Mouse (Mus musculus) stomach, embryonic 16.5 days (tissue): ENCODE results near the gene Smpd3. TPM values are rescaled to one million over a fixed set of nuclear protein-coding genes. Genes with fewer than 3 reads are reported as not detected.

Experiments used
- ATAC-seq: fragments of 200-750 bp; cut with Nextera tagmentation; 2 replicates; pipeline ENCODE4 v1.8.0; 2017; ENCODE audit warnings: moderate number of reproducible peaks, moderate TSS enrichment; ENCODE audit not compliant: insufficient read depth, low FRiP score
- H3K27ac ChIP-seq: fragments of 300-500 bp; sonication (generic); 2 replicates; pipeline ENCODE4 v1.5.1; 2014; ENCODE audit warnings: low read length
- H3K27me3 ChIP-seq: fragments of 300-500 bp; sonication (generic); 2 replicates; pipeline ENCODE4 v1.6.1; 2014; ENCODE audit warnings: low read length, control low read depth, mixed read lengths; ENCODE audit not compliant: control insufficient read depth, insufficient read depth
- H3K36me3 ChIP-seq: fragments of 300-500 bp; sonication (generic); 2 replicates; pipeline ENCODE4 v1.6.1; 2014; ENCODE audit warnings: low read length; ENCODE audit not compliant: control insufficient read depth, insufficient read depth
- H3K4me1 ChIP-seq: fragments of 300-500 bp; sonication (generic); 2 replicates; pipeline ENCODE4 v1.6.1; 2014; ENCODE audit warnings: low read length, control low read depth, mixed read lengths; ENCODE audit not compliant: control insufficient read depth, insufficient read depth
- H3K4me2 ChIP-seq: fragments of 300-500 bp; sonication (generic); 2 replicates; pipeline ENCODE4 v1.6.1; 2014; ENCODE audit warnings: low read depth, low read length, mixed read lengths
- H3K4me3 ChIP-seq: fragments of 300-500 bp; sonication (generic); replicated peaks from 2 replicates; pipeline ENCODE4 v1.5.1; 2014; ENCODE audit warnings: mild to moderate bottlenecking, low read length
- H3K9ac ChIP-seq: fragments of 300-500 bp; sonication (generic); 2 replicates; pipeline ENCODE4 v1.6.1; 2014; ENCODE audit warnings: low read length
- H3K9me3 ChIP-seq: fragments of 300-500 bp; sonication (generic); replicated peaks from 2 replicates; pipeline ENCODE4 v1.6.1; 2016; ENCODE audit warnings: low read length, control low read depth; ENCODE audit not compliant: control insufficient read depth
- WGBS: fragments of 180-500 bp; shearing (Covaris S2); extraction: QIAGEN DNeasy Blood & Tissue Kit; methylation state at CpG from one replicate; pipeline ENCODE4 v1.1.7; 2014; 5-methylcytosine and 5-hydroxymethylcytosine counted together
- polyA plus RNA-seq: library from polyadenylated mRNA; unstranded; fragments of >200 nt; fragmentation: Nextera tagmentation; extraction: Ambion mirVana; gene quantifications from 2 replicates; pipeline ENCODE4 v1.2.1, GENCODE M21; 2015

Smpd3 gene
- polyA plus RNA-seq, 1 experiment from 2014 or later: 24.5 TPM

- Histone ChIP-seq H3K27ac (no peak overlapping the region), H3K4me2 (no peak overlapping the region)
Measured at GRCm38 (mm10) chr8:106273468-106273867, 64.3 kb downstream of the Smpd3 start.

GRCm38 (mm10) chr8:106271378-106271777 is 66.4 kb downstream of the Smpd3 start:
- no peak overlapping the region for H3K4me2 ChIP-seq
- 55% methylated on average over 4 of the region's 4 CpGs for WGBS
- ATAC-seq: no peak
- H3K9me3 ChIP-seq: no peaks in the 10 kb centered on the region
- H3K36me3 ChIP-seq: no peaks in the 10 kb centered on the region
- no peak overlapping the region for H3K27ac ChIP-seq
- no peak overlapping the region for H3K9ac ChIP-seq
- H3K4me1 ChIP-seq: peaks cover 28% of the 10 kb centered on the region
- H3K27me3 ChIP-seq: no peaks in the 10 kb centered on the region
- no peak overlapping the region for H3K4me3 ChIP-seq

More at GRCm38 (mm10) chr8:106273468-106273867, 64.3 kb downstream of the Smpd3 start:
- Histone ChIP-seq H3K9ac (no peak overlapping the region), H3K9me3 (no peaks in the 10 kb centered on the region), H3K4me1 (peaks cover 28% of the 10 kb centered on the region), H3K27me3 (no peaks in the 10 kb centered on the region), H3K4me3 (no peak overlapping the region), H3K36me3 (no peaks in the 10 kb centered on the region)
- WGBS: 67% methylated on average over 3 of the region's 3 CpGs
- no peak for ATAC-seq

DNA sequence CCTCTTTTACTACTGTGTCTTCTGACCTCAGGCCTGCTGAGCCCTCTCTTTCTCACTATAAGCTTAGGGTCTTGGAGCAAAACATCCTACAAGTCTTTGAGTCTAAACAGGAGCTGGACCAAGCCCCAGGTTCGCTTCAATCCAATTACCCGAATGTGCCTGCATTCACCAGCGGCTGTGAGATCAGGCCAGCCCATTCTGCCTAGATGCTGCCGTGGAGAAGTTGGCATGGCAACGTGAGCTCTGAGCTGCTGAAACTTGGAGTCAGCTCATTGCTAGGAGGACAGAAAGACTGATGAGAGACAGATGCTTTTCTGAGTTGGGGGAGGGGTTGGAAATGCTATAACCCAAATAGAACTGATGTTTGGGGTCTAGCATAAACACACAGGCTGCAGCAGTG is 67.0 kb downstream of the Smpd3 start:
- H3K27ac ChIP-seq: 0 out of 2 replicates have a peak overlapping the region, but pooled peaks have one; percentile 29
- 25% methylated on average over 5 of the region's 5 CpGs for WGBS
- H3K27me3 ChIP-seq: no peaks in the 10 kb centered on the region
- H3K9ac ChIP-seq: no peak overlapping the region
- peaks cover 28% of the 10 kb centered on the region for H3K4me1 ChIP-seq
- ATAC-seq: no peak
- H3K4me3 ChIP-seq: no peak overlapping the region
- H3K36me3 ChIP-seq: no peaks in the 10 kb centered on the region
- H3K9me3 ChIP-seq: no peaks in the 10 kb centered on the region
- H3K4me2 ChIP-seq: no peak overlapping the region

DNA sequence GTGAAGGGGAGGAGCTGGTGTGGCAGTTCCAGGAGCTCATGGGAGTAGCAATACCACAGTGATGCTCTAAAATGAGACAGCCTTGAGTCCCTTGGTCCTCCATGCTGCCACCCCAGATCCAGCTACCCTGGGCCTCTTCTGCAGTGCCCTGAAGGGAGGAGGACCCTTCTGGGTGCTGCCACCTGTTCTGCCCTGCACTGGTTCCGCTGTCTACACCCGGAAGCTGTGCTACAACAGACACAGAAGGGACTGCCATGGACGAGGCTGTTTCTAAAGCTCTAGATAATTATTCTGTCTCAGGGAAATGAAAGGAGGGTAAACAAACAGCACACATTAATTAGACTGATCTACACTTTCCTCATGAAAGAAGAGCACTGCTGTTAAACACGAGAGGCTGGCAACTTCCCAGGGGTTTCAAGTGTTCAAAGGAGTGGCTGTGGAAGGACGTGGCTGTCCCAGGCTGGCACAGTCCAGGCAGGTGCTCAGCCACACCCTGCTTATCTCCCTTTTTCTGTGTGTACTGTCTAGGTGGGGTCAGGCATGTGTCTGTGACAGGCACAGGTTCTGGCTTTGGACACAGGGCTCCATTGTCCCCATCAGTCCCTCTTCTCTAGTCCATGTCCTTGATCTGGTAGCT is 69.0 kb downstream of the Smpd3 start:
- H3K27ac ChIP-seq: peak overlapping the region; percentile 58

GRCm38 (mm10) chr8:106265398-106265797 is 72.4 kb downstream of the Smpd3 start:
- Histone ChIP-seq H3K27ac (no peak overlapping the region), H3K36me3 (no peaks in the 10 kb centered on the region), H3K4me1 (peaks cover 16% of the 10 kb centered on the region), H3K4me3 (no peak overlapping the region), H3K9ac (no peak overlapping the region), H3K27me3 (no peaks in the 10 kb centered on the region), H3K9me3 (no peaks in the 10 kb centered on the region), H3K4me2 (no peak overlapping the region)
- ATAC-seq: no peak
- 85% methylated on average over 17 of the region's 17 CpGs for WGBS

More for the DNA sequence above, 69.0 kb downstream of the Smpd3 start:
- no peak overlapping the region for H3K4me3 ChIP-seq
- H3K4me1 ChIP-seq: peaks cover 28% of the 10 kb centered on the region
- no peak overlapping the region for H3K4me2 ChIP-seq
- ATAC-seq: peak; percentile 87
- no peaks in the 10 kb centered on the region for H3K36me3 ChIP-seq
- 54% methylated on average over 5 of the region's 5 CpGs for WGBS
- H3K9me3 ChIP-seq: no peaks in the 10 kb centered on the region
- no peak overlapping the region for H3K9ac ChIP-seq
- no peaks in the 10 kb centered on the region for H3K27me3 ChIP-seq

DNA sequence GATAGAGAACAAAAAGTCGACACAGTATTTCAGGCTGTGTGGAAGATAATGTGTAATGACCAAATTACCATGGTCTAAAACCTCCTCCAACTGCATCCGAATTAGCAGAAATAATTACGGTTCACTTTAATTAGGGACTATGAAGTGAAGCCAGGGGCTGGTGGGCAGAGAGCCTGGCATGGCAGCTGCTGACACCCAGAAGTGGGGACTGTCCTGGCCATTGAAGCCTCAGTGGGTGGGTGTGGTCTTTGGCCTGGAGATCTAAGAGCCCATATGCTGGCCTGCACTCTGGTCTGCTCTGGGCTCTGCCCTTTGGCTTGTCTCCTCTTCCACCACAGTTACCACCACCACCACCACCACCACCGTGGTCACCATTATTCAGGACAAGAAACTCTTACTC is 73.9 kb downstream of the Smpd3 start:
- Histone ChIP-seq H3K9me3 (no peaks in the 10 kb centered on the region), H3K4me1 (peaks cover 2% of the 10 kb centered on the region; the same call in 1 of the 2 replicates)
- WGBS: 88% methylated on average over 4 of the region's 4 CpGs

GRCm38 (mm10) chr8:106262343-106262742 is 75.4 kb downstream of the Smpd3 start:
- no peaks in the 10 kb centered on the region for H3K4me1 ChIP-seq
- H3K27me3 ChIP-seq: no peaks in the 10 kb centered on the region
- peak; percentile 44; the same call in 1 of the 2 replicates for ATAC-seq
- H3K36me3 ChIP-seq: no peaks in the 10 kb centered on the region; the same call in 1 of the 2 replicates
- 37% methylated on average over 5 of the region's 5 CpGs for WGBS
- no peak overlapping the region for H3K9ac ChIP-seq
- H3K4me3 ChIP-seq: no peak overlapping the region
- H3K4me2 ChIP-seq: no peak overlapping the region
- no peak overlapping the region for H3K27ac ChIP-seq
- no peaks in the 10 kb centered on the region for H3K9me3 ChIP-seq

More for the DNA sequence above, 73.9 kb downstream of the Smpd3 start:
- no peak overlapping the region for H3K9ac ChIP-seq
- no peaks in the 10 kb centered on the region for H3K27me3 ChIP-seq
- ATAC-seq: no peak
- no peaks in the 10 kb centered on the region; the same call in 1 of the 2 replicates for H3K36me3 ChIP-seq
- H3K4me3 ChIP-seq: no peak overlapping the region
- no peak overlapping the region for H3K4me2 ChIP-seq
- H3K27ac ChIP-seq: no peak overlapping the region

DNA sequence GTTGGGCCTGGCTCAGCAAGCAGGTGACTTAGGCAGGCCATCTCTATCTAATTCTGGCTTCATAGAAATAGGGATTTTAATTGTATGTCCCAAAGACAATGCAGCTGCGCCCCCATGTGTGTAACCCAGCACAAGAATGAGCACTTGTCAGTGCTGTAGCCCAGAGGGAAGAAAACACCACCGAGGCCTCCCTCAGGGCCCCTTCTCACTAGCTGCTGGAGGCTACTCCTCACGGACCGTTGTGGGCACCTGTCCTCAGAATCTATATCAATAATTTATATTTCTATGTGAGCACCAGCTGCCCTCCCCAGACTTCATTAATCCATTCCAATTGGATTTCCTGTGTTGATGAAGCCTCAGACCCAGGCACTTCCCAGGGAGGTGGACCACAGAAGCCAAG is 76.9 kb downstream of the Smpd3 start:
- WGBS: 82% methylated on average over 4 of the region's 4 CpGs

DNA sequence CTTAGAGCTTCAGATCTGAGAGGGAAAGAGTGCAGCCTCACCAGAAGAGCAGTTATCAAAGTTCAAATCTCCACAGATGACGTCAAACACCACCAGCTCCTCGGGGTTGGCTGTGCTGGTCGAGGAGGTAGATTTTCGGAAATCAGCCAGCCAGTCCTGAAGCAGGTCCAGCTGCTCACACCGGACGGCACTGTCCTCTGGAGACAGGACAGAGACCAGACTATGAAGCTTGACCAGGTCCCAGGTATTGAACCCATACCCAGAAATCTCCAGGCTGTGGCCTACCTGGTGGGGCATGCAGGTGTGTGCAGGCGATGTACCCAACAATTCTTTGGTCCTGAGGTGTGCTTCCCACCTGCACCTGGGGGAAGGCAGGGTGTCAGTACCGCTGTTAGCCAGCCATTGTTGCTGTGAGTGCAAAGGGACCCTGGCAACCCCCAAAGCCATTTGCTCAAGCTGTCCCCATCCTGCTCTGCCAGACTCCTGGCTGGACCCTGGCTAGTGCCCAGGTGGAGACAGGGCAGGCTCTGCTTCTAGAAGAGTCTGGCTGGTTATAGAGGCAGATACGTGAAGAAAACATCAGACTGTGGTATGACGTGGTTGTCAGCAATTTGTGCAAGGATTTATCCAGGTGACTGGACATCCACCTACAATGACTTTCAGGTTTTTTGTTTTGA is 78.1 kb downstream of the Smpd3 start:
- ATAC-seq: no peak
- no peaks in the 10 kb centered on the region for H3K4me1 ChIP-seq

More for the DNA sequence above, 76.9 kb downstream of the Smpd3 start:
- H3K9me3 ChIP-seq: no peaks in the 10 kb centered on the region
- H3K4me1 ChIP-seq: no peaks in the 10 kb centered on the region
- no peaks in the 10 kb centered on the region; the same call in 1 of the 2 replicates for H3K36me3 ChIP-seq
- no peak overlapping the region for H3K4me2 ChIP-seq
- no peak for ATAC-seq
- H3K4me3 ChIP-seq: no peak overlapping the region
- H3K27ac ChIP-seq: no peak overlapping the region
- no peak overlapping the region for H3K9ac ChIP-seq
- no peaks in the 10 kb centered on the region for H3K27me3 ChIP-seq

More for the DNA sequence above, 78.1 kb downstream of the Smpd3 start:
- H3K9ac ChIP-seq: no peak overlapping the region
- H3K27me3 ChIP-seq: no peaks in the 10 kb centered on the region
- H3K36me3 ChIP-seq: no peaks in the 10 kb centered on the region; the same call in 1 of the 2 replicates
- H3K9me3 ChIP-seq: no peaks in the 10 kb centered on the region
- WGBS: 89% methylated on average over 10 of the region's 10 CpGs
- H3K27ac ChIP-seq: no peak overlapping the region
- H3K4me2 ChIP-seq: no peak overlapping the region
- no peak overlapping the region for H3K4me3 ChIP-seq
